Mouse (Mus musculus) gastrocnemius, postnatal 36 days (tissue): ENCODE results near the gene Fbln1. TPM values are rescaled to one million over a fixed set of nuclear protein-coding genes. Genes with fewer than 3 reads are reported as not detected.
A peak's percentile ranks its signal among the peaks of the same experiment; 100 is the strongest.

Experiments
- DNase-seq, 2 experiments: peaks; one replicate each; pipeline ENCODE4 v3.0.0; 2022
- intact Hi-C: fragments of 180-260 bp; cut with DNase I; formaldehyde crosslinking; loops from one replicate; pipeline ENCODE4 v1.15.1; 2025
- total RNA-seq, 2 experiments: library from RNA; stranded (reverse); gene quantifications; 2 replicates each; pipeline ENCODE4 v1.2.3; 2021

Fbln1 gene
- total RNA-seq, 2 experiments from 2014 or later, result 4.8 to 5.7 TPM

- intact Hi-C loops, result no loop called here
- DNase-seq, result no peak
These were observed 71.5 kb downstream of the Fbln1 start for GRCm38 (mm10) chr15:85277221-85277620.

- no peak for DNase-seq
- intact Hi-C loops, result no loop called here
These were observed 73.2 kb downstream of the Fbln1 start for GRCm38 (mm10) chr15:85278986-85279385.

- DNase-seq, result no peak
- intact Hi-C loops, result no loop called here
These were observed 76.3 kb downstream of the Fbln1 start for GRCm38 (mm10) chr15:85282021-85282420.

GRCm38 (mm10) chr15:85284651-85285050 is 78.9 kb downstream of the Fbln1 start:
- intact Hi-C loops, result no loop called here
- DNase-seq, result no peak

GRCm38 (mm10) chr15:85294632-85295031 is 88.9 kb downstream of the Fbln1 start:
- DNase-seq, result no peak

GRCm38 (mm10) chr15:85295544-85295943 is 89.8 kb downstream of the Fbln1 start:
- no peak for DNase-seq
- intact Hi-C loops, result no loop called here

More at GRCm38 (mm10) chr15:85294632-85295031, 88.9 kb downstream of the Fbln1 start:
- intact Hi-C loops, result no loop called here

- intact Hi-C loops, result no loop called here
- no peak for DNase-seq
These were observed 90.2 kb downstream of the Fbln1 start for GRCm38 (mm10) chr15:85295977-85296376.

GRCm38 (mm10) chr15:85296538-85296937 is 90.8 kb downstream of the Fbln1 start:
- intact Hi-C loops, result no loop called here
- no peak for DNase-seq

GRCm38 (mm10) chr15:85298167-85298781 is 92.5 kb downstream of the Fbln1 start:
- intact Hi-C loops, result no loop called here
- DNase-seq, result no peak

- no peak for DNase-seq
- intact Hi-C loops, result no loop called here
These were observed 93.2 kb downstream of the Fbln1 start for GRCm38 (mm10) chr15:85298946-85299345.

- intact Hi-C loops, result no loop called here
- no peak for DNase-seq
These were observed 97.5 kb downstream of the Fbln1 start for GRCm38 (mm10) chr15:85303241-85303640.

- intact Hi-C loops, result no loop called here
- DNase-seq, result no peak
These were observed 98.2 kb downstream of the Fbln1 start for GRCm38 (mm10) chr15:85303976-85304375.

GRCm38 (mm10) chr15:85307061-85307660 is 101.4 kb downstream of the Fbln1 start:
- no peak for DNase-seq
- intact Hi-C loops, result no loop called here

GRCm38 (mm10) chr15:85311058-85311657 is 105.4 kb downstream of the Fbln1 start:
- no peak for DNase-seq
- intact Hi-C loops, result no loop called here

GRCm38 (mm10) chr15:85315378-85316025 is 109.8 kb downstream of the Fbln1 start:
- intact Hi-C loops, result loop anchor here (1.0 to 2.0 kb wide), 3 partner anchors 49 to 268 kb away; no protein-coding TSS in a partner anchor
- peak; percentile 60 to 61 for DNase-seq

- DNase-seq, result no peak
- intact Hi-C loops, result loop anchor here (2.0 kb wide), 1 partner anchor 50 kb away; no protein-coding TSS in a partner anchor
These were observed 110.8 kb downstream of the Fbln1 start for GRCm38 (mm10) chr15:85316342-85317140.

- intact Hi-C loops, result no loop called here
- DNase-seq, result no peak
These were observed 114.3 kb downstream of the Fbln1 start for GRCm38 (mm10) chr15:85319924-85320668.

GRCm38 (mm10) chr15:85323214-85323613 is 117.5 kb downstream of the Fbln1 start:
- no peak for DNase-seq
- intact Hi-C loops, result no loop called here

- no peak for DNase-seq
- intact Hi-C loops, result no loop called here
These were observed 118.7 kb downstream of the Fbln1 start for GRCm38 (mm10) chr15:85324426-85324825.

- intact Hi-C loops, result no loop called here
These were observed 122.1 kb downstream of the Fbln1 start for GRCm38 (mm10) chr15:85327808-85328207.

More at GRCm38 (mm10) chr15:85327808-85328207, 122.1 kb downstream of the Fbln1 start:
- no peak for DNase-seq
